Mouse (Mus musculus) limb, embryonic 14.5 days (tissue): ENCODE data around the gene Gxylt2. TPM values are rescaled to one million over a fixed set of nuclear protein-coding genes. Genes with fewer than 3 reads are reported as not detected.

Experiments
- ATAC-seq: fragments of 200-750 bp; cut with Nextera tagmentation; 2 replicates; pipeline ENCODE4 v1.8.0; 2017; ENCODE audit warnings: low read depth, moderate number of reproducible peaks, moderate TSS enrichment; ENCODE audit not compliant: low FRiP score
- DNase-seq: peaks from one replicate; pipeline ENCODE4 v3.0.0-alpha.2; 2015; ENCODE audit warnings: low spot score
- H3K27ac ChIP-seq: fragments of 300-500 bp; sonication (generic); replicated peaks from 2 replicates; pipeline ENCODE4 v1.5.1; 2014; ENCODE audit warnings: low read depth, mild to moderate bottlenecking, low read length, moderate library complexity, mixed read lengths
- H3K27me3 ChIP-seq: fragments of 300-500 bp; sonication (generic); 2 replicates; pipeline ENCODE4 v1.6.1; 2014; ENCODE audit warnings: low read length, mixed read lengths; ENCODE audit not compliant: control insufficient read depth, insufficient read depth
- H3K36me3 ChIP-seq: fragments of 300-500 bp; sonication (generic); 2 replicates; pipeline ENCODE4 v1.6.1; 2014; ENCODE audit warnings: mild to moderate bottlenecking, low read length, moderate library complexity, mixed read lengths; ENCODE audit not compliant: control insufficient read depth, insufficient read depth
- H3K4me1 ChIP-seq: fragments of 300-500 bp; sonication (generic); 2 replicates; pipeline ENCODE4 v1.6.1; 2014; ENCODE audit warnings: antibody characterized with exemption, low read length, mixed read lengths; ENCODE audit not compliant: control insufficient read depth, insufficient read depth
- H3K4me2 ChIP-seq: fragments of 300-500 bp; sonication (generic); replicated peaks from 2 replicates; pipeline ENCODE4 v1.6.1; 2014; ENCODE audit warnings: low read depth, mild to moderate bottlenecking, low read length, moderate library complexity; ENCODE audit not compliant: severe bottlenecking
- H3K4me3 ChIP-seq: fragments of 300-500 bp; sonication (generic); replicated peaks from 2 replicates; pipeline ENCODE4 v1.5.1; 2014; ENCODE audit warnings: low read length
- H3K9ac ChIP-seq: fragments of 300-500 bp; sonication (generic); 2 replicates; pipeline ENCODE4 v1.6.1; 2014; ENCODE audit warnings: mild to moderate bottlenecking, low read depth, low read length, moderate library complexity; ENCODE audit not compliant: severe bottlenecking
- H3K9me3 ChIP-seq: fragments of 300-500 bp; sonication (generic); 2 replicates; pipeline ENCODE4 v1.6.1; 2016; ENCODE audit warnings: low read length; ENCODE audit not compliant: control insufficient read depth
- POLR2A ChIP-seq: fragments of 200-500 bp; IDR thresholded peaks from 2 replicates; pipeline ENCODE4 v1.8.0; 2012; ENCODE audit warnings: inconsistent platforms, mild to moderate bottlenecking, moderate library complexity, borderline replicate concordance; ENCODE audit not compliant: insufficient read depth, insufficient read length; ENCODE audit errors: extremely low read depth
- WGBS: fragments of 180-500 bp; shearing (Covaris S2); extraction: QIAGEN DNeasy Blood & Tissue Kit; methylation state at CpG from one replicate; pipeline ENCODE4 v1.1.7; 2014; 5-methylcytosine and 5-hydroxymethylcytosine counted together
- polyA plus RNA-seq, 2 experiments: library from polyadenylated mRNA; depleted of rRNA in 1 of 2; stranded (reverse) in 1 of 2; unstranded in 1 of 2; fragments of >200 nt; fragmentation: Nextera tagmentation in 1 of 2; extraction: Ambion mirVana in 1 of 2; gene quantifications; 2 replicates each; pipeline versions ENCODE4 v1.2.1 to v1.2.3; 2012 to 2014

Gxylt2 gene
- polyA plus RNA-seq, 2 experiments, result 27.1 to 27.6 TPM

DNA sequence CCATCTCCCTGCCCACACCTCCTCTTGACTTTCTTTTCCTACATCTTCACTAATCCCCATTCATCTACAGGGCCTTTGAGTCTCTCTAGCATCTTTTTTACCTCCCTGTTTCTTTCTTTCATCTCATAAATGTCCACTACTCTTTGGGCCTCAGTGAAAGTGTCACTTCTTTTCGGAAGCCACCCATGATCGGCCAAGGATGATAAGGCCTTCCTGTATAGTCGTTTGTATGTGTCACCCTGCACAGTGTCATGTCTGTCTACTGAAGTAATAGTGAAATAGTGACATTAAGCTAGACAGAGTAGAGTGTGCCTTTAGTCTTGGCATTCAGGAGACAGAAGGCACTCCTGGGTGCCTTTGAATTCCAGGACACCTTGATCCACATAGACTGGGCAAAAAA lies 107.2 kb downstream of the Gxylt2 start:
- no peak for TF ChIP-seq POLR2A
- ATAC-seq, result no peak
- Histone ChIP-seq H3K36me3 (0 out of 2 replicates have a peak, but pooled peaks cover 4% of the 10 kb centered on the region), H3K4me3 (no peak overlapping the region), H3K27me3 (no peaks in the 10 kb centered on the region), H3K4me1 (no peaks in the 10 kb centered on the region), H3K9ac (no peak overlapping the region), H3K27ac (no peak overlapping the region), H3K9me3 (no peaks in the 10 kb centered on the region), H3K4me2 (no peak overlapping the region)
- no peak for DNase-seq
- 89% methylated on average over 3 of the region's 3 CpGs for WGBS

- ATAC-seq, result no peak
- no peaks in the 10 kb centered on the region for H3K9me3 ChIP-seq
- WGBS, result 74% methylated on average over 2 of the region's 2 CpGs
Observed at GRCm38 (mm10) chr6:100821367-100821766, 116.8 kb downstream of the Gxylt2 start.

DNA sequence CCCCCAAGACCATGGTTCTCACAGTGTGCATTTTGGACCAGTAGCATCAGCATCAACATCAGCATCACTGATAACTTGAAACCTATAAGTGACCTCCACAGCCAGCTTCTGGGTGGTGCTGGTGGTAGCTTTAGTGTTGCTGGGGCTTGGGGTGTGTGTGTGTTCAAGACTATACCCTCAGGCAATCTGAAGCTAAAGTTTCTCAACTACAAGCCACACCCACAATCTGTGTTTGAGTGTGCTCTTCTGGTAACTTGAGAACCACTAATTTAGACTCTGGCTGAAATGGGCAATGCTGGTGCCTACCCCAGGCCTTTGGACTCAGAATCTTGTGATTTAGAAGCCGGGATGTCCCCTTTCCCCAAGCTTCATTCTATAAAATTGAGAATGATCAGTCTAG lies 118.8 kb downstream of the Gxylt2 start:
- TF ChIP-seq POLR2A, result no peak
- no peak for ATAC-seq
- no peak for DNase-seq
- H3K4me2 ChIP-seq, result no peak overlapping the region
- no peak overlapping the region for H3K9ac ChIP-seq
- no peaks in the 10 kb centered on the region for H3K9me3 ChIP-seq
- 73% methylated on average over 1 of the region's 1 CpGs for WGBS
- H3K36me3 ChIP-seq, result no peaks in the 10 kb centered on the region
- no peaks in the 10 kb centered on the region for H3K4me1 ChIP-seq
- no peak overlapping the region for H3K27ac ChIP-seq
- no peak overlapping the region for H3K4me3 ChIP-seq
- no peaks in the 10 kb centered on the region for H3K27me3 ChIP-seq

More at GRCm38 (mm10) chr6:100821367-100821766, 116.8 kb downstream of the Gxylt2 start:
- no peak overlapping the region for H3K9ac ChIP-seq
- no peak for TF ChIP-seq POLR2A
- no peak overlapping the region for H3K4me3 ChIP-seq
- H3K4me1 ChIP-seq, result no peaks in the 10 kb centered on the region
- no peak overlapping the region for H3K4me2 ChIP-seq
- H3K27me3 ChIP-seq, result no peaks in the 10 kb centered on the region
- no peak for DNase-seq
- H3K27ac ChIP-seq, result no peak overlapping the region
- no peaks in the 10 kb centered on the region for H3K36me3 ChIP-seq

GRCm38 (mm10) chr6:100824381-100824965 lies 119.9 kb downstream of the Gxylt2 start:
- ATAC-seq (no peak), DNase-seq (no peak)
- no peaks in the 10 kb centered on the region for H3K9me3 ChIP-seq
- no peaks in the 10 kb centered on the region for H3K4me1 ChIP-seq
- no peak overlapping the region for H3K4me3 ChIP-seq
- no peaks in the 10 kb centered on the region for H3K27me3 ChIP-seq
- no peak for TF ChIP-seq POLR2A
- no peak overlapping the region for H3K4me2 ChIP-seq
- no peak overlapping the region for H3K9ac ChIP-seq
- H3K36me3 ChIP-seq, result no peaks in the 10 kb centered on the region
- 43% methylated on average over 7 of the region's 7 CpGs for WGBS
- H3K27ac ChIP-seq, result no peak overlapping the region

- no peak for ATAC-seq
- 71% methylated on average over 6 of the region's 6 CpGs for WGBS
- Histone ChIP-seq H3K4me3 (no peak overlapping the region), H3K9ac (no peak overlapping the region), H3K4me2 (no peak overlapping the region), H3K9me3 (no peaks in the 10 kb centered on the region), H3K27ac (no peak overlapping the region), H3K36me3 (no peaks in the 10 kb centered on the region), H3K27me3 (no peaks in the 10 kb centered on the region), H3K4me1 (no peaks in the 10 kb centered on the region)
- DNase-seq, result no peak
- TF ChIP-seq POLR2A, result no peak
Observed at GRCm38 (mm10) chr6:100826046-100826445, 121.5 kb downstream of the Gxylt2 start.
